Mouse (Mus musculus) hindbrain, postnatal 0 days (tissue): ENCODE measurements at regions not wholly inside any gene's neighbourhood (a gene's known extent, or its start where the extent isn't known, plus 50 kb on each side); places are given as distances from the start of the nearest gene placed in this dataset.

Source experiments
- ATAC-seq: fragments of 200-750 bp; cut with Nextera tagmentation; 2 replicates; pipeline ENCODE4 v1.8.0; 2017; ENCODE audit warnings: mild to moderate bottlenecking, moderate TSS enrichment, moderate library complexity
- DNase-seq: peaks from one replicate; pipeline ENCODE4 v3.0.0-alpha.2; 2015; ENCODE audit warnings: low spot score
- H3K27ac ChIP-seq: fragments of 300-500 bp; sonication (generic); 2 replicates; pipeline ENCODE4 v1.5.1; 2014; ENCODE audit warnings: mild to moderate bottlenecking
- H3K27me3 ChIP-seq: fragments of 300-500 bp; sonication (generic); 2 replicates; pipeline ENCODE4 v1.6.1; 2014; ENCODE audit warnings: low read length, mixed read lengths; ENCODE audit not compliant: insufficient read depth
- H3K36me3 ChIP-seq: fragments of 300-500 bp; sonication (generic); 2 replicates; pipeline ENCODE4 v1.6.1; 2014; ENCODE audit warnings: low read length, mixed read lengths; ENCODE audit not compliant: insufficient read depth
- H3K4me1 ChIP-seq: fragments of 300-500 bp; sonication (generic); 2 replicates; pipeline ENCODE4 v1.6.1; 2014; ENCODE audit warnings: antibody characterized with exemption, low read length, mixed read lengths; ENCODE audit not compliant: insufficient read depth
- H3K4me2 ChIP-seq: fragments of 300-500 bp; sonication (generic); 2 replicates; pipeline ENCODE4 v1.6.1; 2014; ENCODE audit warnings: low read depth, mild to moderate bottlenecking, low read length, moderate library complexity, mixed read lengths
- H3K4me3 ChIP-seq: fragments of 300-500 bp; sonication (generic); 2 replicates; pipeline ENCODE4 v1.5.1; 2014; ENCODE audit warnings: low read length
- H3K9ac ChIP-seq: fragments of 300-500 bp; sonication (generic); replicated peaks from 2 replicates; pipeline ENCODE4 v1.6.1; 2014; ENCODE audit warnings: mild to moderate bottlenecking, low read length, moderate library complexity, mixed read lengths
- H3K9me3 ChIP-seq: fragments of 300-500 bp; sonication (generic); 2 replicates; pipeline ENCODE4 v1.6.1; 2016; ENCODE audit warnings: low read length, mixed read lengths
- CTCF ChIP-seq: IDR thresholded peaks from 2 replicates; pipeline ENCODE4 v1.5.1; 2016; ENCODE audit warnings: antibody characterized with exemption, control low read depth, low read depth
- WGBS: fragments of 180-500 bp; shearing (Covaris S2); extraction: QIAGEN DNeasy Blood & Tissue Kit; methylation state at CpG from one replicate; pipeline ENCODE4 v1.1.7; 2014; 5-methylcytosine and 5-hydroxymethylcytosine counted together

DNA sequence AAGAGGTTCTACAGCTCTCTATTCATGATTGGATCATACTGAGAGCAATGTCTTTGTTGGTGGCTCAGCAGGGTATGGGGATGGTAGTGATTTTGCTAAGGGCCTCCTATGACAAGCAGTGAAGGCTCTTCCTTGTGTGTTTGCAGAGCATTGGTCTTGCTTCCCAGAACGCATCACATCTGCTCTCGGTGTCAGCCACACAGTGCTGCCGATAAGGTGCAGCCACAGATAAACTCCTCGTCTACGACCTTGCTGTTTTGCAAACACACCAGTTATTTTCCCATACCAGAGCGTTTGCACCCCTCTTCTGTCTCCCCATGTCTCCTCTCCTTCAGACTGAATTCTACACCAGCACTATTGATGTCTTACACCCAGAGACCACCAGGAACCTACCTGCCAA, 68.4 kb upstream of the Thpo start:
- H3K4me1 ChIP-seq, result 0 out of 2 replicates have a peak, but pooled peaks cover 4% of the 10 kb centered on the region
- no peak overlapping the region for H3K27ac ChIP-seq
- no peak for TF ChIP-seq CTCF
- H3K9ac ChIP-seq, result no peak overlapping the region
- H3K4me3 ChIP-seq, result no peak overlapping the region
- no peaks in the 10 kb centered on the region for H3K9me3 ChIP-seq
- no peaks in the 10 kb centered on the region for H3K36me3 ChIP-seq
- no peak overlapping the region for H3K4me2 ChIP-seq
- no peaks in the 10 kb centered on the region for H3K27me3 ChIP-seq
- no peak for DNase-seq
- no peak for ATAC-seq
- 84% methylated on average over 6 of the region's 6 CpGs for WGBS

DNA sequence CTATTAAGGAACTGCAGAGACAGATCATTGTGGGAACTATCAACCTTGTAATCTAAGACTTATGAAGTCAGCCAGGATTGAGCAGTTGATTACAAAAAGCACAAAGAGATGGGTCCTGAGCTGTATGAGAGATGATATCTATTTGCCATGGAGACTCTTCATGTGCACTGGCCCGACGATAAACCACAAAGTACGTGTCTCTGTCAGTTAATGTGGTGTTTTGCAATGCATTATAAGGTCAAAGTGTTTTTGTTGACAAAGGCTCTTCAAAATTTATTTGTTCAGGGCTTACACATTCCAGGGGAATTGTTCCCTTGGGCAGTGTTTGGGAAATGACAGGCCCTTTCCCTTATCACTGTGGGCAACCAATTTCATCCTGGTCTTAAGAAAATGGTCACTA, 65.7 kb upstream of the Thpo start:
- Histone ChIP-seq H3K4me1 (0 out of 2 replicates have a peak, but pooled peaks cover 1% of the 10 kb centered on the region), H3K27me3 (no peaks in the 10 kb centered on the region), H3K4me3 (no peak overlapping the region), H3K4me2 (no peak overlapping the region), H3K27ac (no peak overlapping the region), H3K9ac (no peak overlapping the region), H3K36me3 (no peaks in the 10 kb centered on the region), H3K9me3 (no peaks in the 10 kb centered on the region)
- no peak for TF ChIP-seq CTCF
- ATAC-seq, result no peak
- no peak for DNase-seq
- 90% methylated on average over 3 of the region's 3 CpGs for WGBS

DNA sequence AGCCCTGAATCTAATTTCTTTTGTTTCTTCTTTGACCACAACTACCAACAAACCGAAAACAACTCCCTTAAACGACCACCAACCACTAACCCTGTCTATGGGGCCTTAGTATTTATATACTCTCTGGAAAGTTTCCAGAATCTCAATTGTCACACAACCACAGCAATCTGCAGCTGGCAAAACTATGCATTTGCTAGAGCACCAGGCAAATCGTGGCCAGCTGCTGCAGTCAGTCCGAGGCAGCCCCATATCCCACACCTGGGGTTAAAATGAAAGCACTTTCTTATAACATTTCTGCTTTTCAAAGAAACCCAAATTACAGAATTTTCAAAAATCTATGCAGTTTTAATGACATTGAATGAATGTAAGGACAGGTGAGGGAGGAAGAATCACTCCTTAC, 63.8 kb upstream of the Thpo start:
- Histone ChIP-seq H3K4me1 (no peaks in the 10 kb centered on the region), H3K36me3 (no peaks in the 10 kb centered on the region), H3K4me2 (no peak overlapping the region), H3K27me3 (no peaks in the 10 kb centered on the region), H3K9me3 (no peaks in the 10 kb centered on the region), H3K27ac (no peak overlapping the region), H3K4me3 (no peak overlapping the region), H3K9ac (no peak overlapping the region)
- ATAC-seq (no peak), DNase-seq (no peak)
- no peak for TF ChIP-seq CTCF
- 75% methylated on average over 4 of the region's 4 CpGs for WGBS

DNA sequence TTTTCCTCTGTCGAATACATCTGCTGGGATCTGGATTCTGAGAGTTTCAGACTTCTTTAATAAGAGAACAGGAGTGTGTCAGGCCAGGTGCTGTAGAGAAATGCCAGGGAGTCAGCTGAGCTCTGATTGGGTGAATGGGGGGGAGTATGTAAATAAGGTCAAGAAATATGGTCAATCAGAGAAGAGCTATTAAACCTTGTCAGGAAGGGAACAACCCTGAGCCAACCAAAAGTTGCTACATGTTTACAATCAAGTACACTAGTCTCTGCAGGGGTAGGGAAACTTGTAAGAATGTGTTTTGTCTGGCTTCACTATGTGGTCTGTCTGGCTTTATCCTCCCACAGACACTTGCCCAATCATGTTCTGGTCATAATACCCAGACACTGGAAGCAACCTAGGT, 60.4 kb upstream of the Thpo start:
- Histone ChIP-seq H3K27me3 (no peaks in the 10 kb centered on the region), H3K36me3 (no peaks in the 10 kb centered on the region), H3K9ac (no peak overlapping the region), H3K4me2 (no peak overlapping the region), H3K27ac (no peak overlapping the region), H3K4me1 (no peaks in the 10 kb centered on the region), H3K4me3 (no peak overlapping the region), H3K9me3 (no peaks in the 10 kb centered on the region)
- ATAC-seq, result no peak
- no peak for TF ChIP-seq CTCF
- WGBS, result 73% methylated on average over 1 of the region's 1 CpGs
- DNase-seq, result no peak
